Mouse (Mus musculus) liver, postnatal 0 days (tissue): ENCODE results near the gene Slc31a2.

Source experiments
- CTCF ChIP-seq: sonication (generic); IDR thresholded peaks from 2 replicates; pipeline ENCODE4 v1.5.1; 2016; ENCODE audit warnings: antibody characterized with exemption, low read depth
- EP300 ChIP-seq: IDR thresholded peaks from 2 replicates; pipeline ENCODE4 v1.6.1; 2016; ENCODE audit warnings: antibody characterized with exemption, low read depth, mild to moderate bottlenecking

- TF ChIP-seq CTCF = no peak
- no peak for TF ChIP-seq EP300
Observed at GRCm38 (mm10) chr4:62322684-62323083, 60.3 kb downstream of the Slc31a2 start.
